24 mouse cellular contexts compared by ENCODE assay signal in the genomic region with DNA sequence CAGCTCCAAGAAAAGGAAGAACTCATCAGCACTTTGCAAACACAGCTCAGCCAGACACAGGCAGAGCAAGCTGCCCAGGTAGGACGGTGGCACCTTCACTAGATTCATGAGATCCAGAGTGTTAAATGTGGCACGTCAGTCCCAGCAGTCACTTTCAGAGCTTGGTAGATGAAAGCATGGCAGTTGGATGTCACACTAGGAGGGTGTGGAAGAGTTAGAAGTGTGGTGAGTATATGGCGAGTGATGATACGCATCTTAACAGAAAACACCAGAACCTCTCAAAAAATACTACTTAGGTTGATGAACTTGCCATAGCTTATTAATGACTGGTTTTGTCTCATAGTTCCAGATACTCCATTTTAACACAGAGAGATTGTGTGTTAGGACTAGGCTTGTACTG. TPM values are rescaled to one million over a fixed set of nuclear protein-coding genes. Genes with fewer than 3 reads are reported as not detected.
DNase-seq lines count a peak whose midpoint lies in the region; ATAC-seq and TF ChIP-seq lines count a peak whose summit lies in the region.
"Had no signal": no experiment of that assay in that cellular context is flagged by ENCODE, and none has a peak within 500 bp of the region (broad histone marks: within the 10 kb centered on the region; RNA-seq: fewer than 3 reads in every experiment).

No protein-coding gene starts in this region.

- TF ChIP-seq EP300 in liver, postnatal 0 days (IDR thresholded peaks at IDR 0.05; ENCODE audit: low read depth): no peak

- H3K27ac ChIP-seq in liver, embryonic 13.5 days: peak overlapping the region; percentile 93
- peak overlapping the region; percentile 66 for H3K27ac ChIP-seq in liver, postnatal 0 days (ENCODE audit: low read depth)
- no peak overlapping the region for H3K27ac ChIP-seq in hindbrain, embryonic 12.5 days
- no peak overlapping the region for H3K27ac ChIP-seq in hindbrain, embryonic 14.5 days
- H3K27ac ChIP-seq: embryonic facial prominence, embryonic 12.5 days; forebrain, embryonic 10.5 days; forebrain, embryonic 15.5 days; heart, adult 2 months; heart, embryonic 15.5 days; hindbrain, embryonic 10.5 days; hindbrain, postnatal 0 days had no signal

- peak overlapping the region; percentile 54; the same call in 1 of the 2 replicates for H3K9ac ChIP-seq in liver, embryonic 13.5 days
- H3K9ac ChIP-seq in liver, postnatal 0 days (replicated peaks): no peak overlapping the region
- H3K9ac ChIP-seq in hindbrain, embryonic 12.5 days: no peak overlapping the region
- no peak overlapping the region for H3K9ac ChIP-seq in hindbrain, embryonic 14.5 days
- H3K9ac ChIP-seq: embryonic facial prominence, embryonic 12.5 days; forebrain, embryonic 15.5 days; heart, embryonic 15.5 days had no signal

- H3K36me3 ChIP-seq in liver, embryonic 13.5 days: peaks cover 53% of the 10 kb centered on the region
- peaks cover 50% of the 10 kb centered on the region for H3K36me3 ChIP-seq in liver, postnatal 0 days (replicated peaks; ENCODE audit: insufficient read depth, low read length)
- peaks cover 69% of the 10 kb centered on the region for H3K36me3 ChIP-seq in hindbrain, embryonic 12.5 days
- peaks cover 93% of the 10 kb centered on the region for H3K36me3 ChIP-seq in hindbrain, embryonic 14.5 days (replicated peaks; ENCODE audit: control insufficient read depth, insufficient read depth)

- H3K4me2 ChIP-seq in liver, embryonic 13.5 days: peak overlapping the region; percentile 61
- H3K4me2 ChIP-seq in liver, postnatal 0 days (ENCODE audit: low read depth, low read length): no peak overlapping the region; the same call in 1 of the 2 replicates
- no peak overlapping the region for H3K4me2 ChIP-seq in hindbrain, embryonic 12.5 days (replicated peaks)
- H3K4me2 ChIP-seq in hindbrain, embryonic 14.5 days (replicated peaks): no peak overlapping the region
- H3K4me2 ChIP-seq: embryonic facial prominence, embryonic 12.5 days; forebrain, embryonic 15.5 days; heart, embryonic 11.5 days; heart, embryonic 15.5 days had no signal

- H3K27me3 ChIP-seq in liver, embryonic 13.5 days: no peaks in the 10 kb centered on the region
- H3K27me3 ChIP-seq in liver, postnatal 0 days (ENCODE audit: insufficient read depth, low read length): no peaks in the 10 kb centered on the region
- no peaks in the 10 kb centered on the region for H3K27me3 ChIP-seq in hindbrain, embryonic 12.5 days
- H3K27me3 ChIP-seq in hindbrain, embryonic 14.5 days (ENCODE audit: control insufficient read depth, insufficient read depth, low read length): no peaks in the 10 kb centered on the region
- H3K27me3 ChIP-seq: embryonic facial prominence, embryonic 12.5 days; forebrain, embryonic 15.5 days; heart, embryonic 15.5 days; Patski had no signal

- intact Hi-C loops in heart, postnatal 25 days (cut with DNase I): no loop called here
- intact Hi-C loops in left cerebral cortex, postnatal 14 days (cut with DNase I): loop anchor here (5.0 kb wide), 1 partner anchor 44 kb away; no protein-coding TSS in a partner anchor

- no peaks in the 10 kb centered on the region for H3K9me3 ChIP-seq in liver, embryonic 13.5 days (replicated peaks)
- no peaks in the 10 kb centered on the region for H3K9me3 ChIP-seq in liver, postnatal 0 days (ENCODE audit: low read length)
- no peaks in the 10 kb centered on the region for H3K9me3 ChIP-seq in hindbrain, embryonic 12.5 days (replicated peaks)
- H3K9me3 ChIP-seq in hindbrain, embryonic 14.5 days (ENCODE audit: control insufficient read depth, low read length): no peaks in the 10 kb centered on the region
- H3K9me3 ChIP-seq: embryonic facial prominence, embryonic 12.5 days; forebrain, embryonic 10.5 days; forebrain, embryonic 15.5 days; heart, embryonic 15.5 days; hindbrain, embryonic 10.5 days had no signal

- peaks cover 67% of the 10 kb centered on the region for H3K4me1 ChIP-seq in liver, embryonic 13.5 days (replicated peaks)
- peaks cover 7% of the 10 kb centered on the region; the same call in 1 of the 2 replicates for H3K4me1 ChIP-seq in liver, postnatal 0 days (ENCODE audit: insufficient read depth)
- H3K4me1 ChIP-seq in hindbrain, embryonic 12.5 days: no peaks in the 10 kb centered on the region
- H3K4me1 ChIP-seq in hindbrain, embryonic 14.5 days (replicated peaks; ENCODE audit: control insufficient read depth, insufficient read depth, low read length): no peaks in the 10 kb centered on the region
- H3K4me1 ChIP-seq: embryonic facial prominence, embryonic 12.5 days; forebrain, embryonic 10.5 days; forebrain, embryonic 15.5 days; heart, embryonic 15.5 days; hindbrain, embryonic 10.5 days had no signal

- peak; percentile 52 for ATAC-seq in erythroid progenitor cell, adult 5-6 weeks (replicated peaks; ENCODE audit: low FRiP score, poor library complexity, severe bottlenecking)
- peak; percentile 32 for ATAC-seq in liver, embryonic 13.5 days (ENCODE audit: low read depth)
- no peak for ATAC-seq in liver, postnatal 0 days
- no peak for ATAC-seq in hindbrain, embryonic 12.5 days (ENCODE audit: low FRiP score)
- no peak for ATAC-seq in hindbrain, embryonic 14.5 days (ENCODE audit: low FRiP score)
- ATAC-seq: activated CD4-positive, CD25-positive, alpha-beta regulatory T cell, adult 4 months; forebrain, embryonic 15.5 days; hindbrain, postnatal 0 days; Patski had no signal

- DNase-seq in heart, adult 11 months: peak; percentile 18
- no peak for DNase-seq in heart, postnatal 25 days (ENCODE audit: low spot score)
- peak; percentile 29 for DNase-seq in liver, embryonic 13.5 days
- DNase-seq in liver, postnatal 0 days: no peak
- no peak for DNase-seq in hindbrain, embryonic 14.5 days (ENCODE audit: low spot score)
- no peak for DNase-seq in left cerebral cortex, postnatal 14 days (ENCODE audit: low spot score in 2 of 2)
- DNase-seq: adrenal gland, postnatal 14 days; cerebellum, adult 8-10 months; cerebellum, postnatal 14 days; gastrocnemius, postnatal 10 days; heart, adult 2 months; heart, postnatal 14 days had no signal

- no peak for TF ChIP-seq CTCF in liver, postnatal 0 days (IDR thresholded peaks at IDR 0.05; ENCODE audit: low read depth)

- 51% methylated on average over 4 of the region's 4 CpGs for WGBS in liver, embryonic 13.5 days (ENCODE audit: insufficient replicate concordance)
- 80% methylated on average over 4 of the region's 4 CpGs for WGBS in liver, postnatal 0 days (ENCODE audit: insufficient replicate concordance)
- WGBS in hindbrain, embryonic 12.5 days: 92% methylated on average over 4 of the region's 4 CpGs
- WGBS in hindbrain, embryonic 14.5 days: 96% methylated on average over 4 of the region's 4 CpGs

- no peak overlapping the region for H3K4me3 ChIP-seq in liver, embryonic 13.5 days (replicated peaks)
- H3K4me3 ChIP-seq in liver, postnatal 0 days (ENCODE audit: low read depth, low read length): no peak overlapping the region
- no peak overlapping the region for H3K4me3 ChIP-seq in hindbrain, embryonic 12.5 days
- no peak overlapping the region for H3K4me3 ChIP-seq in hindbrain, embryonic 14.5 days (replicated peaks; ENCODE audit: low read length)
- H3K4me3 ChIP-seq: embryonic facial prominence, embryonic 12.5 days; forebrain, embryonic 10.5 days; forebrain, embryonic 15.5 days; heart, adult 2 months; heart, embryonic 15.5 days; hindbrain, embryonic 10.5 days had no signal

RNA-seq across cellular contexts. Expression of gene Golgb1, which starts 16.5 kb away (rescaled TPM):
- total RNA-seq in heart, postnatal 25 days (2021): 10 to 100 TPM; 37.9 to 43.5 TPM
- 17.6 and 22.3 TPM in 2 replicates for total RNA-seq in erythroid progenitor cell, adult 5-6 weeks (2015; ENCODE audit: low replicate concordance)
- total RNA-seq in erythroid progenitor cell, adult 5-6 weeks (2017; ENCODE audit: low replicate concordance): 56.7 and 82.3 TPM in 2 replicates
- polyA plus RNA-seq in liver, embryonic 13.5 days (2015; fragmentation: Nextera tagmentation; extraction: Ambion mirVana): 30.7 and 31.0 TPM in 2 replicates
- 38.7 and 42.2 TPM in 2 replicates for polyA plus RNA-seq in liver, postnatal 0 days (2015; fragmentation: Nextera tagmentation; extraction: Ambion mirVana)
- polyA plus RNA-seq in hindbrain, embryonic 12.5 days (2016; fragmentation: Nextera tagmentation; extraction: Ambion mirVana): 95.7 and 96.0 TPM in 2 replicates
- 63.0 and 86.1 TPM in 2 replicates for polyA plus RNA-seq in hindbrain, embryonic 14.5 days (2014; fragmentation: Nextera tagmentation; extraction: Ambion mirVana)
- 10 to 100 TPM; 64.0 to 70.2 TPM for total RNA-seq in left cerebral cortex, postnatal 14 days (2021)

RNA-seq across cellular contexts. Expression of gene Eaf2, which starts 16.6 kb away (rescaled TPM):
- under 1 TPM; 0.59 to 0.86 TPM for total RNA-seq in heart, postnatal 25 days (2021)
- 11.9 TPM in 1 of 2 replicates, not detected in the other for total RNA-seq in erythroid progenitor cell, adult 5-6 weeks (2015; ENCODE audit: low replicate concordance)
- 0.77 TPM in 1 of 2 replicates, not detected in the other for total RNA-seq in erythroid progenitor cell, adult 5-6 weeks (2017; ENCODE audit: low replicate concordance)
- polyA plus RNA-seq in liver, embryonic 13.5 days (2015; fragmentation: Nextera tagmentation; extraction: Ambion mirVana): 0.41 and 0.59 TPM in 2 replicates
- 0.70 and 1.3 TPM in 2 replicates for polyA plus RNA-seq in liver, postnatal 0 days (2015; fragmentation: Nextera tagmentation; extraction: Ambion mirVana)
- polyA plus RNA-seq in hindbrain, embryonic 12.5 days (2016; fragmentation: Nextera tagmentation; extraction: Ambion mirVana): 1.2 TPM in 2 replicates
- 0.27 and 0.89 TPM in 2 replicates for polyA plus RNA-seq in hindbrain, embryonic 14.5 days (2014; fragmentation: Nextera tagmentation; extraction: Ambion mirVana)
- total RNA-seq in left cerebral cortex, postnatal 14 days (2021): under 1 TPM; 0.37 to 0.97 TPM

RNA-seq across cellular contexts. Expression of gene Hcls1, which starts 43.4 kb away (rescaled TPM):
- total RNA-seq in heart, postnatal 25 days (2021): 1 to 10 TPM; 7.3 to 7.4 TPM
- 11.3 and 15.9 TPM in 2 replicates for total RNA-seq in erythroid progenitor cell, adult 5-6 weeks (2015; ENCODE audit: low replicate concordance)
- 32.9 and 38.5 TPM in 2 replicates for total RNA-seq in erythroid progenitor cell, adult 5-6 weeks (2017; ENCODE audit: low replicate concordance)
- polyA plus RNA-seq in liver, embryonic 13.5 days (2015; fragmentation: Nextera tagmentation; extraction: Ambion mirVana): 12.3 and 12.6 TPM in 2 replicates
- polyA plus RNA-seq in liver, postnatal 0 days (2015; fragmentation: Nextera tagmentation; extraction: Ambion mirVana): 17.7 and 18.4 TPM in 2 replicates
- polyA plus RNA-seq in hindbrain, embryonic 12.5 days (2016; fragmentation: Nextera tagmentation; extraction: Ambion mirVana): 2.5 and 2.8 TPM in 2 replicates
- 0.73 and 0.99 TPM in 2 replicates for polyA plus RNA-seq in hindbrain, embryonic 14.5 days (2014; fragmentation: Nextera tagmentation; extraction: Ambion mirVana)
- 1 to 10 TPM; 4.1 to 4.2 TPM for total RNA-seq in left cerebral cortex, postnatal 14 days (2021)
- polyA plus RNA-seq: C2C12, Patski had no signal

Comparison
In these comparisons a context has a peak if more than half of its experiments do, and no peak if none do; other contexts are left out.
1. DNase-seq: peak in heart, adult 11 months (single experiment) and liver, embryonic 13.5 days (single experiment); none in heart, postnatal 25 days (single experiment), liver, postnatal 0 days (single experiment), hindbrain, embryonic 14.5 days (single experiment) and left cerebral cortex, postnatal 14 days (0 of 2).
2. ATAC-seq: peak in erythroid progenitor cell, adult 5-6 weeks (single experiment) and liver, embryonic 13.5 days (single experiment); none in liver, postnatal 0 days (single experiment), hindbrain, embryonic 12.5 days (single experiment) and hindbrain, embryonic 14.5 days (single experiment).
3. H3K27ac ChIP-seq: peak in liver, embryonic 13.5 days (single experiment) and liver, postnatal 0 days (single experiment); none in hindbrain, embryonic 12.5 days (single experiment) and hindbrain, embryonic 14.5 days (single experiment).